Mouse (Mus musculus) spleen, embryonic (tissue): ENCODE data around the gene Jmjd4.

Source experiments
- CTCF ChIA-PET: fragments of 350-600 bp; sonication (Branson Sonifier 250); formaldehyde crosslinking; loops from one replicate; lab custom pipeline; 2022; lab: Charles Lee

Jmjd4 gene

GRCm38 (mm10) chr11:59471413-59472325 lies 21.8 kb downstream of the Jmjd4 start:
- CTCF ChIA-PET, result interaction anchor here (0.7 kb wide), 1 partner anchor 297 kb away, joined by 3 read pairs; no protein-coding TSS in a partner anchor

GRCm38 (mm10) chr11:59472326-59472677 lies 22.5 kb downstream of the Jmjd4 start, which contains the start of gene Zfp867:
TSS of gene Zfp867 (minus strand) at chr11:59472474.
- CTCF ChIA-PET, result interaction anchor here (0.7 kb wide), 1 partner anchor 296 kb away, joined by 3 read pairs; no protein-coding TSS in a partner anchor

DNA sequence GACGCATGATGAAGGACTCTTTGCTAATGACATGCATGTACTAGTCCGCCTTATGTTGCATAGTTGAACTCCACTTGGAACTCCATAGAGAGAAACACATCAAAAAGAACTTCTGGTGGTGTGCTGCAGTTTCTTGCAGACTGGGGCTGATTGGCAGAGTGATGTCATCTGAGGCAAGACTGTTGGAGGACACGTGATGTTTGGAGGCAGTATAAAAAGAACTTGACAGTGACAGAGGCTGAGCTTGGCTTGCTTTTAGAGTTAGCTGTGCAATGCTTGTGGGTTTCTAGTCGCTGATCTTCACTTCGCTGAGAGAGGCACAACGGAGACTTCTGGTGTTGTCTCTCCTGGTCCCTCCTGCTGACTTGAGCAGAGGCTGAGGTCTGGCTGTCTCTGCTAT lies 27.4 kb downstream of the Jmjd4 start:
- CTCF ChIA-PET, result no interaction called here

DNA sequence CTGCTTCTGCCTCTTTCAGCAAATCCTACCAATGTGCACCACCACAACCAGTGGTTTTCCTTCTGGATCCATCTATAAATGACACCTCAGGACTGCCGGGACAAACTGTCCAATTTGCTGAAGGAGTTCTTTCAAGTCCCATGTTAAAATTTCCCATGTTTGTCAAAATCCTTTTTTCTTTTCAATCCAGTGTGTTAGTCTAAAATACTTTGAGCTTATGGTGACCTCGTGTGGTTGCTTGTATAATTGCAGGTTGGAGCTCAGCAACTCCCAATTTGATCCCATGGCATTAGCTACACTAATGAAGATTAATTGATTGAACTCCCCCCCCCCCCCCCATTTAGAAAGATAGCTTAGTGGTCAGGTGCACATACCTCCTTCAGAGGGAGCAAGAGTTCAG lies 33.4 kb downstream of the Jmjd4 start:
- CTCF ChIA-PET, result interaction anchor here (0.7 to 1.0 kb wide), 3 partner anchors 180 to 525 kb away, joined by 3 to 8 read pairs (median 6); no protein-coding TSS in a partner anchor

DNA sequence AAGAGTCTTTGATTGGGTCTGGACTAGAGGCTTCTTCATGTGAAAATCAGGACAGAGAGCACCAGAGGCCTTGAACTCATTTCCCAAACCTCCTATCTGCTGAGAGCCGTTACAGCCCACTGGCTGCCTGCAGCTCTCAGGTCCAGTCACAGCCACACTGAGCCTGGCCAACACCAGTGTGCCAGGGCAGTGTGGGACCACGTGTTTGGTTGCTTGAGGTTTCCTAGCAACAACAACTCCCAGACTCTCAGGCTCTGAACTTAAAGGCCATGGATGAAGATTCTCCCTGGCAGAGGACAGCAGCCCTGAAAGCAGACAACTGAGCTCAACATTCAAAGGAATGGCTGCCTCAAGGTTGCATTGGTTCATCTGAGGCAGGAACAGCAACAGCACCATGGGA lies 35.8 kb downstream of the Jmjd4 start:
- CTCF ChIA-PET, result no interaction called here

GRCm38 (mm10) chr11:59486222-59486621 lies 36.4 kb downstream of the Jmjd4 start:
- CTCF ChIA-PET, result no interaction called here

DNA sequence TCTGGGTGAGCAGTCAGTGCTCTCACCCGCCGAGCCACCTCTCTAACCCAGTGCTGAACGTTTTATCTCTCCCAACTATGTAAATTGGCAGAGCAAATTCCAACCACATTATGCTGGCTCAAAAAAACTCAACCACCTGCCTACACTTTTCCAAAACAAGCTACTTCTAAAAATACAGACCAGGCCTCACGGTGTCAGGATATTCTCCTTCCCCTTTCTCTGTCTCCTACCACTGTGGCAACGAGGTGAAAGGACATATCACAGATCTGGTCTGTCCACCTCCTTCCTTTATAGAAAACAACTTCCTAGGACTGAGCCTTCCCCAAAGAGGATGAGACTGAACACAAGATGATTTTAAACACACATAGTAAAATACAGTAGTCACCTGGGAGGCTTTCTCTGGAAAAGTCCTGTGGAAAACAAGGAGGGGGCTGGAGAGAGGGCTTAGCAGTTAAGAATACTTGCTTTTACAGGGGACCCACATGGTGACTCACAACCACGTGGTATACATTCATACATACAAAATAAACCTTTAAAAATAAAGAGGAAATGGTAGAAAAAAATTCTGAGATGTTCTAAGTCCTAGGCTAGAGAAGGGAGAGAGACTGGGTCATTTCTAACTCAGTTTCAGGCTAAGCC lies 46.9 kb downstream of the Jmjd4 start:
- CTCF ChIA-PET, result no interaction called here

DNA sequence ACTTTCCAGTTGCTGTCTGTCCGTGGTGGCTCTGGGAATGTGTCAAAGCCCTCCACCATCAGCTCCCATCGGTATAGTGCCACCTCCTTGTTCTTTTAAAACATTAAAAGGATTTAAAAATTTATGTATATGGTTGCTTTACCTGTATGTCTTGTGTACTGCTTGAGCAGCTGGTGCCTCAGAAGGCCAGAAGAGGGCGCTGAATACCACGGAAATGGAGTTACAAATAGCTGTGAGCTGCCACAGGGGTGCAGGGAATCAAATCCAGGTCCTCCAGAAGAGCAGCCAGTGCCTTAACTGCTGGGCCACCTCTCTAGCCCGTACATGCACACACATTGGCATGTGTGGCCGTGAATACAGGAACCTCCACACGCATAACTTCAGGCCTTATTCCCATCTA lies 47.9 kb downstream of the Jmjd4 start:
- CTCF ChIA-PET, result no interaction called here

- CTCF ChIA-PET, result no interaction called here
These were observed 52.3 kb downstream of the Jmjd4 start for GRCm38 (mm10) chr11:59501978-59502700.

DNA sequence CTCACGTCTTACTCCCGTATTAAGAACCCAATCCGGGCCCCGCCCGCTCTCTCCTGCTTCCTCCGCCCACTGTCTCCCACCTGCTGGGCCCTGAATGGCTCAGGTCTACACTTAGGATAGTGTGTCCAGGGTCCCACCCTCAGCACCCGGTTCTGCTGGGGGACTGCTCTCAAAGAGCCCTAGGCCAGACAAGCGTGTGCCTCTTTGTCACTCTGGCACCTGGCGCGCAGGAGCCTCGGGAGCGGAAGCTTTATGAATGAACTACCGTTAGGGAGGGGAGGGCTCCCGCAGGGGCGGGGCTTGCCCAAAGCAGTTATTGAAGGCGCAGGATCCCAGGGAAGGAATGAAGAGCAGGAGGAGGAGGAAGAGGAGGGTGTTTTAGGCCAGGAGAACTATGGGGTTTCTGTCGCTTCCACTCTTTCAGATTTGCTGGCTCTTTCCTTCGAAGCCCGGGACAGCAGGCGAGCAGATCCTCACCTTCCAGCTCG lies 55.5 kb downstream of the Jmjd4 start:
- CTCF ChIA-PET, result interaction anchor here (0.6 to 1.6 kb wide), 2 partner anchors 10 to 964 kb away, joined by 3 read pairs; no protein-coding TSS in a partner anchor

DNA sequence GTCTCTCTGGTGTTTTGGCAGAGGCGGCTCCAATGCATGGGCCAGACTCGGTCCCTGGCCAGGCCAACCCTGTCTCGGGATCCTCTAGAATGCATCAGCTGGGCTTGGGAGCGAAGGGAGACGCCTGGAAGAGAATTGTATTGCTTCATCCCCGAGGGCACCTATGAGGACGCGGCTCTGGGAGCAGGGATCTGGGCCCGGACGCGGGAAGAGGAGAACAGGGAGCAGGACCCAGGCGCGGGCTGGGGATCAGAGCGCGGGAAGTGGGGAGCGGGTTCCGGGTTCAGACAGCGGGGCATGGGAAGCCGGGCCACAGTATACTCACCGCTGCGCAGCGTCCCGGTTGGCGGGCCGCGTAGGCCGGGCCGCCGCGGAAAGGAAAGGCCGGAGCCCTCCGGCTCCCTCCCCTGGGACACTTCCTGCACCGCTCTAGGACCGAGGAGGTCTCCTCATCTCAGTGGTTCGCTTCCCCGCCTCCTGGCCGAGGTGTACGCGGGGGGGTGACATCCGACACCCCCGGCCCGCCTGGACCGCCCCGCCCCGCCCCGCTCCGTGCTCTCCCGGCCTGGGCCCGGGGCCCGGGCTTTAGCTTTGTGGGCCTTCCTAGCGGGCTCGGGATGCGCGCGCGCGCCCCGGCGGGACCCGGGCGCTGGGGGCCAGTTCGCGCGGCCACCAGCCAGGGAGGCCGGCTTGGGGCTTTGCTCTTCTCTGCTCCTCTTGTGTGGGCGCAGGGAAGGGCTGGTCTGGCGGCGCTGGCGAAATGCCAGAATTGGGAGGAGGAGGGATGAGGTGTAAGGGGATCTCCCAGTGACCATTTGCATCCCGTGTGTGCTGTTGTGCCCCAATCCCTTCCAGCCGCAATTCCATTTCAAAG lies 56.2 kb downstream of the Jmjd4 start:
- CTCF ChIA-PET, result interaction anchor here (0.6 to 1.6 kb wide), 2 partner anchors 10 to 964 kb away, joined by 3 read pairs; no protein-coding TSS in a partner anchor

DNA sequence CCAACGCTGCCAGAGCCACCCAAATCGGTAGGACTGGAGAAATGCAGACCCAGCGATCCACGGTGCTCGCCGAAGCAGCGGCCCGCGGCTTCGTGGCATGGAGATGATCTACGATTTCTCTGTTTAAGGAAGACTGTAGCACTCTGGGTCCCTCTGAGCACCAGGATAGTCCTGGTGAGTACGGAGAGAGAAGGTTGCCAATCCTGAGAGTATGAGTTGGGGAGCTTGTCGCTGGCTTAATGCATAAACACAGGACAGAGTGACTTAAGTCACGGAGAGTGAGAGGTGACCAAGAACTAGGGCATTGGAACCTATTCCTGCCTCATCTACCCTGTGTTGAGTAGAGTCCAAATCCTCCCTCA lies 56.8 kb downstream of the Jmjd4 start:
- CTCF ChIA-PET, result interaction anchor here (1.6 kb wide), 1 partner anchor 11 kb away, joined by 3 read pairs; no protein-coding TSS in a partner anchor
